ENCODE assay signal across 13 mouse cellular contexts in the genomic region with DNA sequence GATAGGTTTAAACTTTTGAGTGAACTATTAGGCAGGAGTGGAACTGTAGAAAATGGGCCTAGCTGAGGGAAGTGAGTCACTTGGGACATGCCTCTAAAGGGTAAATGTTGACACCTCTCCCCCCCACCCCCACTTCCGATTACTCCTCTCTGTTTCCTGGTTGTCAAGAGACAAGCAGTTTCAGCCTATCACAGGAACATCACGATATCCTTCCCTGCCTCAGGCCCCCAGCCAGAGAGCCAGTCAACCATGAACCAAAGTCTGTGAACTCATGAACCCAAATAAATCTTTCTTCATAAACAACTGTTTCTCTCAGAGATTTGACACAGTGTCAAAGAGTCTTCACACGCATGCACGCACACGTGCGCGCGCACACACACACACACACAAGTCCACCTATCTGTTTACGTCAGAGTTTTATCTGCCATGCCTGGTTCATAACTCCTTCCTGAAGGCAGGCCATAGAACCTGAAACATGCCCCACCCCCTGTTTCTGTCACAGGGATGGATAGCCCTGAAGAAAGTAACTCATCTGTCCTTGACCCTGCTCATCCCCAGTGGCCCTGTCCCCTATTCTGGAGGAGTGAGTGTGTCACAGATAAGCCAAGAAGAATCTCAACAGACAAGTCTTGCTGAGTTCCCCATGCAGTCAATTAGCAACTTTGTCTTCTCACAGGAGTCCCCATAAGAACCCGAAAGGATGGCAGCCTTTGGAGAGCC. TPM values are rescaled to one million over a fixed set of nuclear protein-coding genes. Genes with fewer than 3 reads are reported as not detected.
DNase-seq lines count a peak whose midpoint lies in the region; TF ChIP-seq lines count a peak whose summit lies in the region.
"Had no signal": no experiment of that assay in that cellular context is flagged by ENCODE, and none has a peak within 500 bp of the region (broad histone marks: within the 10 kb centered on the region; RNA-seq: fewer than 3 reads in every experiment).

No protein-coding gene starts in this region.

- peak; percentile 41 for DNase-seq in adrenal gland, adult 2 months
- no peak for DNase-seq in adrenal gland, adult 18-20 months (ENCODE audit: low spot score in 2 of 2)
- peak; percentile 50 for DNase-seq in retina, postnatal 1 day
- no peak for DNase-seq in retina, embryonic 14.5 days (ENCODE audit: low spot score)
- peak; percentile 77 to 87 for DNase-seq in kidney, postnatal 25 days
- peak; percentile 67 for DNase-seq in splenic B cell, adult 2 months (ENCODE audit: low read depth, low spot score)
- DNase-seq in hindbrain, embryonic 10.5 days (ENCODE audit: low spot score): no peak
- no peak for DNase-seq in gastrocnemius, adult 2 months
- DNase-seq: heart, adult 11 months; heart, postnatal 4 days; spleen, adult 18-20 months had no signal

- WGBS in hindbrain, embryonic 10.5 days: 86% methylated on average over 10 of the region's 10 CpGs

- H3K36me3 ChIP-seq in splenic B cell, adult 2 months (ENCODE audit: control insufficient read depth, insufficient read depth, low read length, poor library complexity, severe bottlenecking): no peaks in the 10 kb centered on the region; the same call in 1 of the 2 replicates
- H3K36me3 ChIP-seq in hindbrain, embryonic 10.5 days: no peaks in the 10 kb centered on the region

- no peaks in the 10 kb centered on the region for H3K9me3 ChIP-seq in hindbrain, embryonic 10.5 days

- intact Hi-C loops in gastrocnemius, adult 2 months (cut with DNase I): no loop called here

- peaks cover 17% of the 10 kb centered on the region for H3K4me1 ChIP-seq in hindbrain, embryonic 10.5 days (replicated peaks)

- H3K27ac ChIP-seq in hindbrain, embryonic 10.5 days: no peak overlapping the region
- no peak overlapping the region for H3K27ac ChIP-seq in gastrocnemius, adult 2 months

- H3K27me3 ChIP-seq in splenic B cell, adult 2 months (ENCODE audit: control insufficient read depth, insufficient read depth, low read length, poor library complexity, severe bottlenecking): no peaks in the 10 kb centered on the region
- no peaks in the 10 kb centered on the region for H3K27me3 ChIP-seq in hindbrain, embryonic 10.5 days (ENCODE audit: insufficient read depth, poor library complexity, severe bottlenecking)

- TF ChIP-seq CTCF in gastrocnemius, adult 2 months (IDR thresholded peaks at IDR 0.05): no peak

- H3K4me3 ChIP-seq in hindbrain, embryonic 10.5 days: no peak overlapping the region
- H3K4me3 ChIP-seq in gastrocnemius, adult 2 months: no peak overlapping the region
- H3K4me3 ChIP-seq: megakaryocyte, embryonic 14.5 days; myocyte had no signal

RNA-seq across cellular contexts. Expression of gene Cdkl1, which starts 24.7 kb away (rescaled TPM):
- total RNA-seq in adrenal gland, adult 2 months (2021): 1 to 10 TPM; 1.3 to 2.6 TPM
- polyA plus RNA-seq in adrenal gland, adult 2 months (2012; rRNA removed): 0.27 and 0.42 TPM in 2 replicates
- 1 to 10 TPM; 1.7 to 2.2 TPM for total RNA-seq in adrenal gland, adult 18-20 months (2021)
- 0.62 and 0.71 TPM in 2 replicates for polyA plus RNA-seq in hindbrain, embryonic 10.5 days (2016; fragmentation: Nextera tagmentation; extraction: Ambion mirVana)
- total RNA-seq in gastrocnemius, adult 2 months (2021): 1 to 10 TPM in 1 of 2 experiments, under 1 TPM in 1; 0.69 to 1.3 TPM

RNA-seq across cellular contexts. Expression of gene Atp5s, which starts 41.6 kb away (rescaled TPM):
- total RNA-seq in adrenal gland, adult 2 months (2021): 10 to 100 TPM; 13.4 to 19.2 TPM
- polyA plus RNA-seq in adrenal gland, adult 2 months (2012; rRNA removed): 12.6 and 13.0 TPM in 2 replicates
- 10 to 100 TPM; 11.5 to 16.2 TPM for total RNA-seq in adrenal gland, adult 18-20 months (2021)
- polyA plus RNA-seq in hindbrain, embryonic 10.5 days (2016; fragmentation: Nextera tagmentation; extraction: Ambion mirVana): 20.3 and 21.2 TPM in 2 replicates
- 10 to 100 TPM; 20.1 to 24.4 TPM for total RNA-seq in gastrocnemius, adult 2 months (2021)

RNA-seq across cellular contexts. Expression of gene L2hgdh, which starts 41.7 kb away (rescaled TPM):
- 10 to 100 TPM; 17.3 to 27.0 TPM for total RNA-seq in adrenal gland, adult 2 months (2021)
- 4.5 and 4.6 TPM in 2 replicates for polyA plus RNA-seq in adrenal gland, adult 2 months (2012; rRNA removed)
- total RNA-seq in adrenal gland, adult 18-20 months (2021): 10 to 100 TPM; 19.5 to 21.9 TPM
- 12.8 and 17.2 TPM in 2 replicates for polyA plus RNA-seq in hindbrain, embryonic 10.5 days (2016; fragmentation: Nextera tagmentation; extraction: Ambion mirVana)
- 10 to 100 TPM; 38.7 to 39.6 TPM for total RNA-seq in gastrocnemius, adult 2 months (2021)

Comparison
In these comparisons a context has a peak if more than half of its experiments do, and no peak if none do; other contexts are left out.
1. DNase-seq: peak in adrenal gland, adult 2 months (single experiment), retina, postnatal 1 day (single experiment), kidney, postnatal 25 days (2 of 2) and splenic B cell, adult 2 months (single experiment); none in adrenal gland, adult 18-20 months (0 of 2), retina, embryonic 14.5 days (single experiment), hindbrain, embryonic 10.5 days (single experiment) and gastrocnemius, adult 2 months (single experiment).